Mouse (Mus musculus) stomach, embryonic 14.5 days (tissue): ENCODE data around the gene Ubtf. TPM values are rescaled to one million over a fixed set of nuclear protein-coding genes. Genes with fewer than 3 reads are reported as not detected.
"Not testable (repeated sequence)": the region's sequence is repeated elsewhere in the genome, so short reads cannot be mapped to it uniquely, and the experiment has no call there.

Experiments
- ATAC-seq: fragments of 200-750 bp; cut with Nextera tagmentation; 2 replicates; pipeline ENCODE4 v1.8.0; 2017; ENCODE audit warnings: low read depth, moderate TSS enrichment; ENCODE audit not compliant: insufficient number of reproducible peaks, insufficient read depth, low FRiP score
- H3K27ac ChIP-seq: fragments of 300-500 bp; sonication (generic); 2 replicates; pipeline ENCODE4 v1.5.1; 2014; ENCODE audit warnings: mild to moderate bottlenecking, low read length, moderate library complexity, mixed read lengths
- H3K27me3 ChIP-seq: fragments of 300-500 bp; sonication (generic); 2 replicates; pipeline ENCODE4 v1.6.1; 2014; ENCODE audit warnings: low read length, control low read depth, mixed read lengths; ENCODE audit not compliant: control insufficient read depth, insufficient read depth
- H3K36me3 ChIP-seq: fragments of 300-500 bp; sonication (generic); 2 replicates; pipeline ENCODE4 v1.6.1; 2014; ENCODE audit warnings: mild to moderate bottlenecking, control low read depth, low read length, moderate library complexity, mixed read lengths; ENCODE audit not compliant: control insufficient read depth, insufficient read depth
- H3K4me1 ChIP-seq: fragments of 300-500 bp; sonication (generic); 2 replicates; pipeline ENCODE4 v1.6.1; 2014; ENCODE audit warnings: low read length, control low read depth, mixed read lengths; ENCODE audit not compliant: control insufficient read depth, insufficient read depth
- H3K4me2 ChIP-seq: fragments of 300-500 bp; sonication (generic); replicated peaks from 2 replicates; pipeline ENCODE4 v1.6.1; 2014; ENCODE audit warnings: low read depth, low read length, control low read depth
- H3K4me3 ChIP-seq: fragments of 300-500 bp; sonication (generic); 2 replicates; pipeline ENCODE4 v1.5.1; 2014; ENCODE audit warnings: low read depth, low read length, control low read depth
- H3K9ac ChIP-seq: fragments of 300-500 bp; sonication (generic); replicated peaks from 2 replicates; pipeline ENCODE4 v1.6.1; 2014; ENCODE audit warnings: low read depth, mild to moderate bottlenecking, control low read depth, low read length, moderate library complexity, mixed read lengths
- H3K9me3 ChIP-seq: fragments of 300-500 bp; sonication (generic); 2 replicates; pipeline ENCODE4 v1.6.1; 2016; ENCODE audit warnings: low read depth, low read length, control low read depth; ENCODE audit not compliant: control insufficient read depth
- WGBS: fragments of 180-500 bp; shearing (Covaris S2); extraction: QIAGEN DNeasy Blood & Tissue Kit; methylation state at CpG from one replicate; pipeline ENCODE4 v1.1.7; 2014; 5-methylcytosine and 5-hydroxymethylcytosine counted together
- polyA plus RNA-seq: library from polyadenylated mRNA; unstranded; fragments of >200 nt; fragmentation: Nextera tagmentation; extraction: Ambion mirVana; gene quantifications from 2 replicates; pipeline ENCODE4 v1.2.1, GENCODE M21; 2014

The Ubtf gene
- 77.3 and 87.2 TPM in 2 replicates for polyA plus RNA-seq

DNA sequence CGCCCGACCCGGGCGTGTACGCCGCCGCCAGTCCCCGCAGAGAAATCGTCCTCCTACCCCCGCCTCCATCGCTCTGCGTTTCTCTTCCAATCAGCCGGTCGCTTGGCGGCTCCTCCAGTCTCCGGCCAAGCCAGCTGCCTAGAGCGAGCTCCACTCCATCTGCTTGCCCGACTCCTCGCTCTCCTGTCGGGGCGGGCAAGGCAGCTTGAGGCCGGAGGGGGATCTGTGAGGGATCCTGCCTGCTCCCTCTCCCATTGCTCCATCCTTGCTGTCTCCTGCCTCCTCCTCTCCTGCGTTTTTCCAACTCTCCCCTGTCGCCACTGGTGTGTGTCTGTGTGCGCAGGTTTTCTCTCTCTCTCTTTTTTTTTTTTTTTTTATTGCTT lies at the start of gene Ubtf:
Gene Ubtf, minus strand, starts transcription at position 333 of the 383 bp plus-strand sequence.
- no peak for ATAC-seq
- H3K27me3 ChIP-seq: no peaks in the 10 kb centered on the region
- peak within 1 kb of the TSS; percentile 94 for H3K4me2 ChIP-seq
- H3K4me3 ChIP-seq: peak within 1 kb of the TSS; percentile 97
- H3K9ac ChIP-seq: peak within 1 kb of the TSS; percentile 99
- no peaks in the 10 kb centered on the region for H3K9me3 ChIP-seq
- WGBS: 1% methylated on average over 25 of the region's 25 CpGs
- peaks cover 8% of the 10 kb centered on the region for H3K36me3 ChIP-seq
- H3K4me1 ChIP-seq: peaks cover 16% of the 10 kb centered on the region; the same call in 1 of the 2 replicates
- H3K27ac ChIP-seq: peak within 1 kb of the TSS; percentile 99

DNA sequence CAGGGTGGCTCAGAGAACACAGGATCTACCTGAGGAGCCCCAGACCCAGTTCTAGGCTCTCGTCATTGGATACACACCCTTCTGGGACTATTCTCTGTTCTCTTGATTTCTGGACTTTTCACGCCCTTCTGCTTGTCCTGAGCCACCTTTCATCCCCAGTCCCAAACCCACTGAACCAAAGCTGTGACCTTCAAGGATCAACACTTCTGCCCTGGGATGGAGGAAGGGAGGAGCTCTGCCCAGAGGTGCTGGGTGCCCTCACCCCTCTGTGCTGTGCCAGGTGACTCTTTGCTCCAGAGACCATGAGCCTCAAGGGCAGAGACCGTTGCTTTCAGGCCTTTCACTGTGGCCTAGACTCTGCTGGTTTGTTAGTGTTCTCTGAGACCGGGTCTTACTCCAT lies 49.7 kb upstream of the Ubtf start:
- Histone ChIP-seq H3K27me3 (no peaks in the 10 kb centered on the region), H3K4me2 (no peak overlapping the region), H3K36me3 (no peaks in the 10 kb centered on the region), H3K9ac (no peak overlapping the region), H3K27ac (no peak overlapping the region), H3K9me3 (no peaks in the 10 kb centered on the region), H3K4me3 (no peak overlapping the region), H3K4me1 (no peaks in the 10 kb centered on the region)
- WGBS: 79% methylated on average over 4 of the region's 4 CpGs
- ATAC-seq: no peak

DNA sequence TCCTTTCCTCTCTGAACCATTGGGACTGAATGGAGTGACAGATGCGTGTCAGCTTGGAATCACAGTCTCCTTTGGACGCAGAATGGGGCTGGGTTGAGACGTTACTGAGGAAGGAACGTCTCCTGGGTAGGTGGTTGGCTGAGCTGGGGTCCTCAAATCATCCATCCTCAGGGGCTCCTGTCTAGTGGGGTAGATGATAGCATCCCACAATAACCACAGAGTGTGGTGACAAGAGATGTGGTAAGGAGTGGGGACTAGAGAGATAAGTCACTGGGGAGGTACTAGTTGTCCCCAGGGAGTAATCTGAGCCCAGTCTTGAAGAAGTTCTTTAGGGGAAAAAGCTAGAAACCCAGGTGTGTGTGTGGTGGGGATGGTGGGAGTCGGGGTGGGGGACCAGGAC lies 48.8 kb upstream of the Ubtf start:
- 75% methylated on average over 5 of the region's 5 CpGs for WGBS
- H3K27me3 ChIP-seq: no peaks in the 10 kb centered on the region
- H3K4me1 ChIP-seq: no peaks in the 10 kb centered on the region
- no peaks in the 10 kb centered on the region for H3K9me3 ChIP-seq
- no peak overlapping the region for H3K9ac ChIP-seq
- H3K4me2 ChIP-seq: no peak overlapping the region
- H3K4me3 ChIP-seq: no peak overlapping the region
- no peaks in the 10 kb centered on the region for H3K36me3 ChIP-seq
- no peak overlapping the region for H3K27ac ChIP-seq
- no peak for ATAC-seq

DNA sequence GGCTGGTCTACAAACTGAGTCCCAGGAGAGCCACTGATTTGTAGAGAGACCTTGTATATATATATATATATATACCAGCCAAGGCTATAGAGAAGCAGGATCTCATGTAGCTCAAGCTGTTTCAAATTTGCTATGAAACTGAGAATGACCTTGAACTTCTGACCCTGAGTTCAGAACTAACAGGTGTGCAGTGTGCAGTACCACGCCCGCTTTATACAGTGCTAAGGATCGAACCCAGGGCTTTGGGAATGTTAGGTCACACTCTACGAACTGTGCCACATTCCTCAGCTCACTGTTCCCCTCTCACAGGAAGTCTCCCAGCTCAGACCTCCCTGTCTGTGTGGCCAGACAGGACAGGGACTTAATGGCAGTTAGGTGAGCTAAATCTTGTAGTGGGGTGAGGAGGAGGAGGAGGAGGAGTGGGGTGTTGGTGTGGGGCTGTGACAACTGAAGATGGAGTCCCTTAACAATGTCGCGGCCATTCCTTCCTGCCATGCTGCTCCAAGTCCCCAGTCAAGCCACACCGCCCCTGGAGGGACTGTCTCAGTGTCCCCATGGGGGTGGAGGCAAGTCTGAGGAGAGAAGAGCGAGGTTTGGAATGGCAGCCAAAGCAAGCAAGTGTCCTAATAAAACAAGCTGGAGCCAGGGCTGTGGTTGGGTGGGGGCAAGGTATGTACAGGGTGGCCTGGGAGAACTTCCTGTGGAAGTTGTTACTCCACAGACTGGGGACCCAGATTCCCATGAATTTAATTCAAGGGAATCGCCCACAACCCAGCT lies 48.1 kb upstream of the Ubtf start:
- Histone ChIP-seq H3K9ac (no peak overlapping the region), H3K4me1 (no peaks in the 10 kb centered on the region), H3K27ac (no peak overlapping the region), H3K4me2 (no peak overlapping the region), H3K4me3 (no peak overlapping the region), H3K27me3 (no peaks in the 10 kb centered on the region), H3K36me3 (no peaks in the 10 kb centered on the region), H3K9me3 (no peaks in the 10 kb centered on the region)
- 71% methylated on average over 9 of the region's 9 CpGs for WGBS
- ATAC-seq: no peak

DNA sequence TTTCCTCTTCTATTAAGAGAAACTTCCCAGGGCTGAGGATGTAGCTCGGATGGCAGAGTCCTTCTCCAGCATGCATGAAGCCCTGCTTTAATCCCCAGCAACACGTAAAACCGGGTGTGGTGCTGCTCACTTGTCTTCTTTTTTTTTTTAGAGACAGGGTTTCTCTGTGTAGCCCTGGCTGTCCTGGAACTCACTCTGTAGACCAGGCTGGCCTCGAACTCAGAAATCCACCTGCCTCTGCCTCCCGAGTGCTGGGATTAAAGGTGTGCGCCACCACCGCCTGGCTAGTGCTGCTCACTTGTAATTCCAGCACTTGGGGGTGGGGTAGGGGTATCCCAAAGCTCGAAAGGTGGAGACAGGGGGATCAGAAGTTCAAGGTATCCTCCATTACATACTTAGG lies 46.6 kb upstream of the Ubtf start, which contains the start of gene Slc4a1:
Gene Slc4a1, minus strand, starts transcription at position 101 of the 400 bp plus-strand sequence.
- not testable (repeated sequence) for ATAC-seq, H3K27me3 ChIP-seq, H3K4me3 ChIP-seq, H3K4me2 ChIP-seq, H3K36me3 ChIP-seq, H3K4me1 ChIP-seq, H3K9ac ChIP-seq, H3K9me3 ChIP-seq, H3K27ac ChIP-seq
- 83% methylated on average over 7 of the region's 8 CpGs for WGBS

DNA sequence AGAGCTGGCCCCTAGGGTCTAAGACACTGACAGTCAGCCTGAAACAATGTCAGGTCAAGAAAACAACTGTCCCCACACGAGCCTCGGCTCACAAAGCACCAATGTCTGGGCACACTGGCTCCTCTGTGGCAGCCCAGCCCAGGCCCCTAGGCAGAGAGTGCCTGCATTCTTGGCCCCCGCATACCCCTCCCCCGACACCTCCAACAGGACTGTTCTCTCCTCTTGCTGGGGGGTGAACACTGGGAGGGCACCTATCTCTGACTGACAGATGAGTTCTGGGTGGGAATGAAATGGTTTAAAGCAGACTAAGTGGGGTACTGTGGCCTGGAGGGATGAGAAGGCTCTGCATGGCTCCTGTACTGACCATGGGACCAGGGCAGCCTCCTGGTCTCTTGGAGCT lies 46.2 kb upstream of the Ubtf start:
- Histone ChIP-seq H3K9ac (no peak overlapping the region), H3K9me3 (no peaks in the 10 kb centered on the region), H3K4me1 (no peaks in the 10 kb centered on the region), H3K4me3 (no peak overlapping the region), H3K4me2 (no peak overlapping the region), H3K36me3 (no peaks in the 10 kb centered on the region), H3K27ac (no peak overlapping the region), H3K27me3 (no peaks in the 10 kb centered on the region)
- 51% methylated on average over 4 of the region's 4 CpGs for WGBS
- ATAC-seq: no peak

DNA sequence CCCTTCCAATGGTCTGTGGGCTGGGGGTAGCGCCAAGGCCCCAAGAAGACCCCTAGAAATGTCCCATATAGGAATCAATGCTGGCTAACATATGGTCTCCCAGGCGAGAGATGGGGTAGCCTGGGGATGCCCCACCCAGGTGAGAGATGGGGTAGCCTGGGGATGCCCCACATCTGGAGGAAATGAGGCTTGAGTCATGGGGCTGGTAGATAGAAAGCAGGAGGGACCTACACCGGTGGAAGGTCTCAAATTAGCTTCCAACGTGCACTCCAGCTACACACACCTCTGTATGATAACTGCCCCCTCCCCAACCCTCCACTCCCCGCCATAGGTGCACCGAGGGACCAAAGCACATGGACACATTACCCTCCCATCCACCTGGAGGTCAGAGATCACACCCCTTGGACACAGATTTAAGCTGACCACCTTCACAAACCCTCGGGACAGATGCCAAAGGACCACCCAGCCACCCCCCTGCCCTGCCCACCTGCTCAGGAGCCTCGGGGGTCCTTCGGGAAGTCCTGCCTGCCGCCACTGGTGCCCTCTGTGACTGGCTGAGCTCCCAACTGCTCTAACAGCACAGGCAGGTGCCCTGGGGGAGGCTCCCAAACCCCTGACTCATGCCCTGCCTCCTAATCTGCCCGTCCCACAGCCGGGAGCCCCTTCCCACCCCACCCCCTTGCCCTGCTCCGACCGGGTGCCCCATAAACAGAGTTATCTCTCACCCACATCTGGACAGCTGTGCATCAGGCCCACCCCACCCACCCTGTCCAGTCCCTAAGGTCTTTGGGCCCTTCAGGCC lies 45.2 kb upstream of the Ubtf start:
- ATAC-seq: peak; percentile 80; the same call in 1 of the 2 replicates
- Histone ChIP-seq H3K9me3 (no peaks in the 10 kb centered on the region), H3K27ac (no peak overlapping the region), H3K36me3 (no peaks in the 10 kb centered on the region), H3K4me3 (no peak overlapping the region), H3K27me3 (no peaks in the 10 kb centered on the region), H3K4me2 (no peak overlapping the region), H3K9ac (no peak overlapping the region), H3K4me1 (no peaks in the 10 kb centered on the region)
- WGBS: 70% methylated on average over 14 of the region's 14 CpGs

DNA sequence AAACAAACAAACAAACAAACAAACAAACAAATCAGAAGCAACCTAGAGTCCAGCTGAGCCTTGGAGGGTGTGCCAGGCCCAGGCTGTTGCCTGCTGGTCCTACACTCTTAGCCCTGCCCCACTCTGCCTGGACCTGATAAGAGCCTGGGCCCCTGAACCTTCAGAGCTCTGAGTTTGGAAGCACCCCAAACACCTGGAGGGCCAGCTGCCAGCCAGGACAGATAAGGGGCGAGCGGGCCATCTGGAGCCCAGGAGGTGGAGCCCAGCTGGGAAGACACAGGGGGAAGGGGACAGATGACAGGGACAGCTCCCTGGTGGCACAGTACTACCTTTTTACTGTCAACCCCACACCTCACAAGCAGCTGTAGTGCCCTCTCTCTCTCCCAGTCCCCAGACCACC lies 44.1 kb upstream of the Ubtf start:
- H3K4me1 ChIP-seq: no peaks in the 10 kb centered on the region
- no peak overlapping the region for H3K4me2 ChIP-seq
- no peak overlapping the region for H3K27ac ChIP-seq
- H3K9ac ChIP-seq: no peak overlapping the region
- peak; percentile 74; the same call in 1 of the 2 replicates for ATAC-seq
- no peak overlapping the region for H3K4me3 ChIP-seq
- no peaks in the 10 kb centered on the region for H3K36me3 ChIP-seq
- no peaks in the 10 kb centered on the region for H3K9me3 ChIP-seq
- 21% methylated on average over 2 of the region's 2 CpGs for WGBS
- H3K27me3 ChIP-seq: no peaks in the 10 kb centered on the region
